Mouse (Mus musculus): ENCODE measurements at regions not wholly inside any gene's neighbourhood (a gene's known extent, or its start where the extent isn't known, plus 50 kb on each side); places are given as distances from the start of the nearest gene placed in this dataset.
"Not testable (repeated sequence)": the region's sequence is repeated elsewhere in the genome, so short reads cannot be mapped to it uniquely, and the experiment has no call there.

GRCm38 (mm10) chr7:116596914-116597313, 92.7 kb downstream of the Nucb2 start:
- DNase-seq (ENCODE audit: low spot score), result no peak

- DNase-seq (ENCODE audit: low spot score), result no peak
These were observed 96.2 kb downstream of the Nucb2 start for GRCm38 (mm10) chr7:116600340-116600739.

- DNase-seq (ENCODE audit: low spot score), result no peak
These were observed 99.1 kb downstream of the Nucb2 start for GRCm38 (mm10) chr7:116603167-116603839.

- no peak for DNase-seq (ENCODE audit: low spot score)
These were observed 99.6 kb downstream of the Nucb2 start for GRCm38 (mm10) chr7:116603840-116604194.

- DNase-seq (ENCODE audit: low spot score), result no peak
These were observed 102.1 kb downstream of the Nucb2 start for GRCm38 (mm10) chr7:116606255-116606654.

- DNase-seq (ENCODE audit: low spot score), result no peak
These were observed 102.7 kb downstream of the Nucb2 start for GRCm38 (mm10) chr7:116606751-116607483.

- no peak for DNase-seq (ENCODE audit: low spot score)
These were observed 103.6 kb downstream of the Nucb2 start for GRCm38 (mm10) chr7:116607628-116608225.

- peak; percentile 49 for DNase-seq (ENCODE audit: low spot score)
These were observed 104.3 kb downstream of the Nucb2 start for GRCm38 (mm10) chr7:116608350-116609085.

- DNase-seq (ENCODE audit: low spot score), result no peak
These were observed 105.2 kb downstream of the Nucb2 start for GRCm38 (mm10) chr7:116609406-116609805.

GRCm38 (mm10) chr7:116609906-116610305, 105.7 kb downstream of the Nucb2 start:
- DNase-seq (ENCODE audit: low spot score), result no peak

- DNase-seq (ENCODE audit: low spot score), result no peak
These were observed 111.8 kb downstream of the Nucb2 start for GRCm38 (mm10) chr7:116615984-116616383.

- DNase-seq (ENCODE audit: low spot score), result no peak
These were observed 115.5 kb downstream of the Nucb2 start for GRCm38 (mm10) chr7:116619636-116620035.

GRCm38 (mm10) chr7:116620381-116620780, 116.2 kb downstream of the Nucb2 start:
- DNase-seq (ENCODE audit: low spot score), result no peak

GRCm38 (mm10) chr7:116633210-116633609, 129.0 kb downstream of the Nucb2 start:
- no peak for DNase-seq (ENCODE audit: low spot score)

GRCm38 (mm10) chr7:116644902-116645650, 140.9 kb downstream of the Nucb2 start:
- DNase-seq (ENCODE audit: low spot score), result peak; percentile 30

- DNase-seq (ENCODE audit: low spot score), result no peak
These were observed 150.3 kb downstream of the Nucb2 start for GRCm38 (mm10) chr7:116654466-116654865.

- DNase-seq (ENCODE audit: low spot score), result not testable (repeated sequence)
These were observed 152.9 kb downstream of the Nucb2 start for GRCm38 (mm10) chr7:116657040-116657439.

GRCm38 (mm10) chr7:116665581-116665980, 161.4 kb downstream of the Nucb2 start:
- DNase-seq (ENCODE audit: low spot score), result no peak

GRCm38 (mm10) chr7:116674199-116675019, 170.2 kb downstream of the Nucb2 start:
- DNase-seq (ENCODE audit: low spot score), result no peak

GRCm38 (mm10) chr7:116676696-116677095, 172.5 kb downstream of the Nucb2 start:
- no peak for DNase-seq (ENCODE audit: low spot score)

- DNase-seq (ENCODE audit: low spot score), result no peak
These were observed 175.0 kb downstream of the Nucb2 start for GRCm38 (mm10) chr7:116679195-116679594.

Data from urinary bladder, postnatal 25 days (tissue).